Mouse (Mus musculus) MEL (cell line): ENCODE results near the gene Chst15. TPM values are rescaled to one million over a fixed set of nuclear protein-coding genes. Genes with fewer than 3 reads are reported as not detected.

Source experiments
- DNase-seq: peaks from one replicate; pipeline ENCODE4 v3.0.0; 2011; ENCODE audit warnings: low read depth, low spot score
- H3K27ac ChIP-seq: 2 replicates; pipeline ENCODE4 v1.5.1; 2012; ENCODE audit warnings: low read depth, mild to moderate bottlenecking, control low read depth, low read length, moderate library complexity; ENCODE audit not compliant: control insufficient read depth
- H3K27me3 ChIP-seq, 2 experiments: fragments of 150-350 bp in 1 of 2; sonication (generic) in 1 of 2; 2 replicates each; pipeline ENCODE4 v1.6.1; 2012; ENCODE audit warnings: low read length in 2 of 2, mild to moderate bottlenecking in 2 of 2, improper control_type of control experiment in 1 of 2, moderate library complexity in 1 of 2; ENCODE audit not compliant: insufficient read depth in 2 of 2, control insufficient read depth in 1 of 2
- H3K36me3 ChIP-seq, 2 experiments: 2 replicates each; pipeline ENCODE4 v1.6.1; 2012 to 2014; ENCODE audit warnings: low read length in 2 of 2, improper control_type of control experiment in 1 of 2, inconsistent platforms in 1 of 2, mild to moderate bottlenecking in 1 of 2; ENCODE audit not compliant: insufficient read depth in 2 of 2, control insufficient read depth in 1 of 2
- H3K4me1 ChIP-seq, 2 experiments: fragments of 150-350 bp in 1 of 2; sonication (generic) in 1 of 2; 2 replicates each; pipeline ENCODE4 v1.6.1; 2012; ENCODE audit warnings: low read length in 2 of 2, improper control_type of control experiment in 1 of 2, mild to moderate bottlenecking in 1 of 2; ENCODE audit not compliant: insufficient read depth in 2 of 2, control insufficient read depth in 1 of 2
- H3K4me3 ChIP-seq, 2 experiments: fragments of 150-350 bp in 1 of 2; sonication (generic) in 1 of 2; 2 replicates each; pipeline ENCODE4 v1.5.1; 2012; ENCODE audit warnings: low read depth in 2 of 2, low read length in 2 of 2, mild to moderate bottlenecking in 2 of 2, moderate library complexity in 2 of 2, control low read depth in 1 of 2, improper control_type of control experiment in 1 of 2; ENCODE audit not compliant: control insufficient read depth in 1 of 2, insufficient read depth in 1 of 2
- H3K79me2 ChIP-seq: 2 replicates; pipeline ENCODE4 v1.6.1; 2012; ENCODE audit warnings: mild to moderate bottlenecking, low read length, moderate library complexity; ENCODE audit not compliant: control insufficient read depth, poor library complexity, insufficient read depth
- H3K9ac ChIP-seq: 2 replicates; pipeline ENCODE4 v1.6.1; 2012; ENCODE audit warnings: low read depth, mild to moderate bottlenecking, control low read depth, low read length, moderate library complexity; ENCODE audit not compliant: control insufficient read depth, poor library complexity, severe bottlenecking
- H3K9me3 ChIP-seq: fragments of 150-350 bp; sonication (generic); replicated peaks from 2 replicates; pipeline ENCODE4 v1.6.1; 2012; ENCODE audit warnings: mild to moderate bottlenecking, low read length, improper control_type of control experiment, moderate library complexity; ENCODE audit not compliant: insufficient read depth
- BHLHE40 ChIP-seq: IDR thresholded peaks from 2 replicates; pipeline ENCODE4 v1.6.1; 2012; ENCODE audit warnings: low read depth, mild to moderate bottlenecking, inconsistent platforms, low read length, improper control_type of control experiment, borderline replicate concordance
- CHD1 ChIP-seq: IDR thresholded peaks from 2 replicates; pipeline ENCODE4 v1.6.1; 2012; ENCODE audit warnings: low read depth, mild to moderate bottlenecking, inconsistent platforms, low read length, improper control_type of control experiment
- CHD2 ChIP-seq: IDR thresholded peaks from 2 replicates; pipeline ENCODE4 v1.6.1; 2011; ENCODE audit warnings: low read length, improper control_type of control experiment
- CTCF ChIP-seq, 3 experiments: IDR thresholded peaks in 2 of 3; conservative IDR thresholded peaks in 1 of 3; 2 replicates each; pipeline ENCODE4 v1.5.1; 2011 to 2012; ENCODE audit warnings: low read length in 3 of 3, low read depth in 2 of 3, mild to moderate bottlenecking in 2 of 3, improper control_type of control experiment in 1 of 3, inconsistent platforms in 1 of 3, mixed read lengths in 1 of 3, moderate library complexity in 1 of 3; ENCODE audit not compliant: control insufficient read depth in 1 of 3, insufficient read depth in 1 of 3, poor library complexity in 1 of 3, severe bottlenecking in 1 of 3
- E2F4 ChIP-seq: IDR thresholded peaks from 2 replicates; pipeline ENCODE4 v1.6.1; 2011; ENCODE audit warnings: low read depth, low read length, improper control_type of control experiment, borderline replicate concordance
- ELF1 ChIP-seq: IDR thresholded peaks from 2 replicates; pipeline ENCODE4 v1.6.1; 2014; ENCODE audit warnings: low read depth, mild to moderate bottlenecking, inconsistent platforms, low read length, improper control_type of control experiment, moderate library complexity
- EP300 ChIP-seq, 2 experiments: IDR thresholded peaks; 2 replicates each; pipeline ENCODE4 v1.6.1; 2011; ENCODE audit warnings: improper control_type of control experiment in 2 of 2, low read length in 2 of 2, low read depth in 1 of 2, mild to moderate bottlenecking in 1 of 2
- ETS1 ChIP-seq: IDR thresholded peaks from 2 replicates; pipeline ENCODE4 v1.6.1; 2012; ENCODE audit warnings: low read depth, mild to moderate bottlenecking, inconsistent platforms, low read length, improper control_type of control experiment, moderate library complexity
- GABPA ChIP-seq: IDR thresholded peaks from 2 replicates; pipeline ENCODE4 v1.6.1; 2012; ENCODE audit warnings: low read depth, mild to moderate bottlenecking, inconsistent platforms, low read length, improper control_type of control experiment, moderate library complexity
- GATA1 ChIP-seq: IDR thresholded peaks from 2 replicates; pipeline ENCODE4 v1.6.1; 2011; ENCODE audit warnings: low read depth, low read length, improper control_type of control experiment
- HCFC1 ChIP-seq: IDR thresholded peaks from 2 replicates; pipeline ENCODE4 v1.6.1; 2012; ENCODE audit warnings: low read depth, mild to moderate bottlenecking, inconsistent platforms, low read length, improper control_type of control experiment, moderate library complexity
- JUND ChIP-seq: IDR thresholded peaks from 2 replicates; pipeline ENCODE4 v1.6.1; 2011; ENCODE audit warnings: low read depth, mild to moderate bottlenecking, improper control_type of control experiment, low read length
- KAT2A ChIP-seq: conservative IDR thresholded peaks from 2 replicates; pipeline ENCODE4 v1.6.1; 2012; ENCODE audit warnings: low read depth, low read length, improper control_type of control experiment, inconsistent platforms
- MAFK ChIP-seq: IDR thresholded peaks from 2 replicates; pipeline ENCODE4 v1.6.1; 2011; ENCODE audit warnings: low read depth, mild to moderate bottlenecking, low read length, improper control_type of control experiment, borderline replicate concordance
- MAX ChIP-seq: IDR thresholded peaks from 2 replicates; pipeline ENCODE4 v1.6.1; 2011; ENCODE audit warnings: low read length, improper control_type of control experiment
- MAZ ChIP-seq: IDR thresholded peaks from 2 replicates; pipeline ENCODE4 v1.6.1; 2012; ENCODE audit warnings: low read depth, mild to moderate bottlenecking, inconsistent platforms, low read length, improper control_type of control experiment
- MEF2A ChIP-seq: IDR thresholded peaks from 2 replicates; pipeline ENCODE4 v1.6.1; 2014; ENCODE audit warnings: low read depth, mild to moderate bottlenecking, inconsistent platforms, low read length, improper control_type of control experiment; ENCODE audit not compliant: poor library complexity, insufficient replicate concordance, severe bottlenecking; ENCODE audit errors: extremely low read depth
- MXI1 ChIP-seq: IDR thresholded peaks from 2 replicates; pipeline ENCODE4 v1.6.1; 2011; ENCODE audit warnings: mild to moderate bottlenecking, low read depth, low read length, improper control_type of control experiment
- MYB ChIP-seq: IDR thresholded peaks from 2 replicates; pipeline ENCODE4 v1.6.1; 2011; ENCODE audit warnings: mild to moderate bottlenecking, low read depth, low read length, improper control_type of control experiment
- MYC ChIP-seq: IDR thresholded peaks from 2 replicates; pipeline ENCODE4 v1.6.1; 2011; ENCODE audit warnings: low read depth, mild to moderate bottlenecking, low read length, improper control_type of control experiment, moderate library complexity
- NELFE ChIP-seq: IDR thresholded peaks from 2 replicates; pipeline ENCODE4 v1.6.1; 2011; ENCODE audit warnings: low read depth, low read length, improper control_type of control experiment
- NRF1 ChIP-seq: IDR thresholded peaks from 2 replicates; pipeline ENCODE4 v1.6.1; 2014; ENCODE audit warnings: low read depth, mild to moderate bottlenecking, inconsistent platforms, low read length, improper control_type of control experiment, moderate library complexity; ENCODE audit not compliant: poor library complexity, insufficient read depth, severe bottlenecking
- POLR2A ChIP-seq, 2 experiments: IDR thresholded peaks; 2 replicates each; pipeline ENCODE4 v1.6.1; 2011 to 2012; ENCODE audit warnings: low read length in 2 of 2, mild to moderate bottlenecking in 2 of 2, control low read depth in 1 of 2, improper control_type of control experiment in 1 of 2, low read depth in 1 of 2, moderate library complexity in 1 of 2; ENCODE audit not compliant: control insufficient read depth in 1 of 2, insufficient read depth in 1 of 2, poor library complexity in 1 of 2
- POLR2AphosphoS2 ChIP-seq: IDR thresholded peaks from 2 replicates; pipeline ENCODE4 v1.6.1; 2011; ENCODE audit warnings: low read length, improper control_type of control experiment
- POLR2AphosphoS5 ChIP-seq: IDR thresholded peaks from 2 replicates; pipeline ENCODE4 v1.6.1; 2012; ENCODE audit warnings: low read depth, borderline replicate concordance, mild to moderate bottlenecking, inconsistent platforms, low read length, moderate library complexity, mixed read lengths
- RAD21 ChIP-seq: IDR thresholded peaks from 2 replicates; pipeline ENCODE4 v1.6.1; 2011; ENCODE audit warnings: mild to moderate bottlenecking, low read depth, low read length, improper control_type of control experiment
- RCOR1 ChIP-seq: IDR thresholded peaks from 2 replicates; pipeline ENCODE4 v1.6.1; 2012; ENCODE audit warnings: low read depth, mild to moderate bottlenecking, inconsistent platforms, low read length, improper control_type of control experiment
- SIN3A ChIP-seq: IDR thresholded peaks from 2 replicates; pipeline ENCODE4 v1.6.1; 2012; ENCODE audit warnings: low read length, improper control_type of control experiment, inconsistent platforms
- SMC3 ChIP-seq: IDR thresholded peaks from 2 replicates; pipeline ENCODE4 v1.6.1; 2011; ENCODE audit warnings: low read depth, low read length, improper control_type of control experiment
- TAL1 ChIP-seq: IDR thresholded peaks from 2 replicates; pipeline ENCODE4 v1.6.1; 2012; ENCODE audit warnings: mild to moderate bottlenecking, inconsistent platforms, low read length, moderate library complexity, mixed read lengths
- TBP ChIP-seq: IDR thresholded peaks from 2 replicates; pipeline ENCODE4 v1.8.0; 2011; ENCODE audit warnings: low read depth, low read length, improper control_type of control experiment
- TCF12 ChIP-seq: IDR thresholded peaks from 2 replicates; pipeline ENCODE4 v1.6.1; 2014; ENCODE audit warnings: low read depth, mild to moderate bottlenecking, inconsistent platforms, low read length, improper control_type of control experiment, moderate library complexity
- UBTF ChIP-seq: IDR thresholded peaks from 2 replicates; pipeline ENCODE4 v1.6.1; 2012; ENCODE audit warnings: low read depth, mild to moderate bottlenecking, inconsistent platforms, low read length, improper control_type of control experiment, moderate library complexity, borderline replicate concordance; ENCODE audit not compliant: insufficient read depth
- USF1 ChIP-seq: IDR thresholded peaks from 2 replicates; pipeline ENCODE4 v1.6.1; 2014; ENCODE audit warnings: low read depth, mild to moderate bottlenecking, inconsistent platforms, low read length, improper control_type of control experiment, moderate library complexity
- USF2 ChIP-seq, 2 experiments: IDR thresholded peaks; 2 replicates each; pipeline ENCODE4 v1.6.1; 2011 to 2012; ENCODE audit warnings: improper control_type of control experiment in 2 of 2, low read length in 2 of 2, borderline replicate concordance in 1 of 2, inconsistent platforms in 1 of 2, low read depth in 1 of 2, mild to moderate bottlenecking in 1 of 2; ENCODE audit not compliant: insufficient read depth in 1 of 2
- ZC3H11A ChIP-seq: IDR thresholded peaks from 2 replicates; pipeline ENCODE4 v1.6.1; 2012; ENCODE audit warnings: low read depth, mild to moderate bottlenecking, inconsistent platforms, low read length, improper control_type of control experiment
- ZKSCAN1 ChIP-seq: IDR thresholded peaks from 2 replicates; pipeline ENCODE4 v1.6.1; 2012; ENCODE audit warnings: low read depth, mild to moderate bottlenecking, inconsistent platforms, low read length, improper control_type of control experiment, moderate library complexity
- ZMIZ1 ChIP-seq: IDR thresholded peaks from 2 replicates; pipeline ENCODE4 v1.6.1; 2012; ENCODE audit warnings: low read depth, mild to moderate bottlenecking, inconsistent platforms, low read length, improper control_type of control experiment, moderate library complexity
- polyA plus RNA-seq, 2 experiments: library from polyadenylated mRNA; stranded (reverse) in 1 of 2; unstranded in 1 of 2; fragments of >175 nt in 1 of 2; fragments of >200 nt in 1 of 2; gene quantifications; 2 replicates each; pipeline versions ENCODE4 v1.2.1 to v1.2.4; 2012; ENCODE audit warnings: low replicate concordance in 2 of 2, low read depth in 1 of 2; ENCODE audit not compliant: insufficient read length in 2 of 2, insufficient read depth in 1 of 2, missing spikeins in 1 of 2
- total RNA-seq: library from RNA; depleted of rRNA; stranded (reverse); fragments of 300-350 nt; gene quantifications from 2 replicates; pipeline ENCODE4 v1.2.3, GENCODE M21; 2012

The Chst15 gene
- total and polyA plus RNA-seq, 3 experiments: 14.9 to 18.1 TPM; not detected in 1

DNA sequence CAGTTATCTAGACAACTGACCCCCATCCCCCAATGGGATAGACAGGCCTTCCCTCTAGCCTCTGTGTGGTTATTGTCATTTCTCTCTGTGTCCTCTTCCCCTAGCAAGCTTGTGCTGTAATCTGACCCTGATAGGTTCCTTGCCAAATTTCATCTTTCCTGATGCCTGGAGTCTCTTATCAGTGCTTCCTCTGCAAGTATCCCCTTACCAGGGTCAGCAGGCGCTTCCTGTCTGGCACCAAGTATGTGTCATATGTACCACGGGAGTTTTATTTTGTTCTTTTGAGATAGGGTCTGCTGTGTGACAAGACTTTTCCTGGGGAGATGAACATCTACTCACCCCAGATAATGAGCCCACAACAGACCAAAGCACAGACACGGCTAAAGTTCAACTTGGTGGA, 38.4 kb downstream of the Chst15 start:
- H3K9me3 ChIP-seq: no peaks in the 10 kb centered on the region
- peak; percentile 75 for DNase-seq
- peak; percentile 86 for TF ChIP-seq RCOR1
- TF ChIP-seq MYB: no peak; the same call in 1 of the 2 replicates
- TF ChIP-seq USF2 (IDR thresholded peaks at IDR 0.05; ENCODE audit: borderline replicate concordance in 1 of 2, insufficient read depth in 1 of 2, low read depth in 1 of 2, low read length in 2 of 2): no peak
- 0 out of 2 replicates have a peak, but pooled peaks have one; percentile 40 for TF ChIP-seq ELF1
- TF ChIP-seq POLR2AphosphoS5: no peak
- no peak for TF ChIP-seq CHD1
- no peak for TF ChIP-seq POLR2AphosphoS2
- no peak for TF ChIP-seq NRF1
- no peak for TF ChIP-seq MYC
- peak; percentile 69 for TF ChIP-seq TAL1
- no peak for TF ChIP-seq SMC3
- no peak for TF ChIP-seq HCFC1
- no peak; the same call in 1 of the 2 replicates for TF ChIP-seq JUND
- peak; percentile 93 for TF ChIP-seq GATA1
- TF ChIP-seq NELFE: no peak
- TF ChIP-seq CHD2: no peak
- peak; percentile 92 for TF ChIP-seq ETS1
- TF ChIP-seq UBTF: no peak
- TF ChIP-seq MAZ: no peak
- TF ChIP-seq E2F4: no peak
- TF ChIP-seq RAD21: no peak
- peak; percentile 35; the same call in 1 of the 2 replicates for TF ChIP-seq MAFK
- TF ChIP-seq MAX: no peak
- TF ChIP-seq TCF12: peak; percentile 90
- TF ChIP-seq TBP: no peak
- no peak for TF ChIP-seq POLR2A (IDR thresholded peaks at IDR 0.05; ENCODE audit: control insufficient read depth in 1 of 2, insufficient read depth in 1 of 2, low read depth in 1 of 2, low read length in 2 of 2, poor library complexity in 1 of 2)
- no peak for TF ChIP-seq ZMIZ1
- no peak for TF ChIP-seq ZKSCAN1
- no peak for TF ChIP-seq GABPA
- TF ChIP-seq SIN3A: peak; percentile 64
- peak; percentile 50; the same call in 1 of the 2 replicates for TF ChIP-seq BHLHE40
- TF ChIP-seq MXI1: no peak
- no peak for TF ChIP-seq CTCF (IDR thresholded peaks at IDR 0.05 in 2 of 3, conservative IDR thresholded peaks at IDR 0.05 in 1 of 3; ENCODE audit: control insufficient read depth in 1 of 3, insufficient read depth in 1 of 3, low read depth in 2 of 3, low read length in 3 of 3, poor library complexity in 1 of 3, severe bottlenecking in 1 of 3)
- TF ChIP-seq USF1: peak; percentile 44; the same call in 1 of the 2 replicates
- no peak for TF ChIP-seq KAT2A
- peak; percentile 91 for TF ChIP-seq EP300 (IDR thresholded peaks at IDR 0.05; ENCODE audit: low read depth in 1 of 2, low read length in 2 of 2)
- TF ChIP-seq MEF2A: peak; percentile 43; the same call in 1 of the 2 replicates
- no peak for TF ChIP-seq ZC3H11A

More for the DNA sequence above, 38.4 kb downstream of the Chst15 start:
- H3K9ac ChIP-seq: no peak overlapping the region
- H3K4me1 ChIP-seq: peaks cover 6 to 13% of the 10 kb centered on the region in 2 experiments
- no peak overlapping the region for H3K4me3 ChIP-seq
- peak overlapping the region; percentile 69 for H3K27ac ChIP-seq
- H3K36me3 ChIP-seq: peaks cover 6 to 17% of the 10 kb centered on the region in 2 experiments
- H3K79me2 ChIP-seq: peaks cover 11% of the 10 kb centered on the region; the same call in 1 of the 2 replicates
- no peaks in the 10 kb centered on the region for H3K27me3 ChIP-seq
